Mouse (Mus musculus): ENCODE results near the gene Wwox.

DNA sequence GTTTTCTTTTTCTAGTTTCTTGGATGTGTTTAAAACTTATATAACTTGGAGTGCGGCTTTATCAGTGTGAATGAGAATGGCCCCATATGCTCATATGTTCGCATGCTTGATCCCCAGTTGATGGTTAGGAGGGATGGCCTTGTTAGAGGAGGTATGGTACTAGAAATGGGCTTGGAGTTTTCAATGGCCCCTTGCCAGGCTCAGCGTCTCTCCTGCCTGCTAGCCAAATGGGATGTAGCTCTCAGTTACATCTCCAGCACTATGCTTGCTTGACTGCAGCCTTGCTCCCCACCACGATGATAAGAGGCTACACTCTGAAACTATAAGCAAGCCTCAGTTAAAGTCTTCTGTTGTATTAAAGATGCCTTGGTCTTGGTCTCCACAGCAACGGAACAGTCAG is 387.5 kb downstream of the Wwox start:
- no peak for TF ChIP-seq GATA1 (IDR thresholded peaks at IDR 0.05; ENCODE audit: borderline replicate concordance, low read length)
- no peak for TF ChIP-seq FLI1 (IDR thresholded peaks at IDR 0.05; ENCODE audit: low read length)

All from megakaryocyte, embryonic 14.5 days (primary cell).